Mouse (Mus musculus) liver, embryonic 11.5 days (tissue): ENCODE data around the gene Paox. TPM values are rescaled to one million over a fixed set of nuclear protein-coding genes. Genes with fewer than 3 reads are reported as not detected.

ENCODE experiments used
- ATAC-seq: fragments of 200-750 bp; cut with Nextera tagmentation; replicated peaks from 2 replicates; pipeline ENCODE4 v1.8.0; 2017; ENCODE audit warnings: moderate number of reproducible peaks, mild to moderate bottlenecking, moderate TSS enrichment, moderate library complexity; ENCODE audit not compliant: low FRiP score
- DNase-seq: peaks from one replicate; pipeline ENCODE4 v3.0.0-alpha.2; 2017; ENCODE audit warnings: low spot score
- H3K27ac ChIP-seq: fragments of 300-500 bp; sonication (generic); 2 replicates; pipeline ENCODE4 v1.5.1; 2014; ENCODE audit warnings: mild to moderate bottlenecking, low read depth, low read length, control low read depth
- H3K27me3 ChIP-seq: fragments of 300-500 bp; sonication (generic); replicated peaks from 2 replicates; pipeline ENCODE4 v1.6.1; 2014; ENCODE audit warnings: low read length, mixed read lengths; ENCODE audit not compliant: control insufficient read depth, insufficient read depth
- H3K36me3 ChIP-seq: fragments of 300-500 bp; sonication (generic); 2 replicates; pipeline ENCODE4 v1.6.1; 2014; ENCODE audit warnings: mild to moderate bottlenecking, low read length, moderate library complexity, mixed read lengths; ENCODE audit not compliant: control insufficient read depth, insufficient read depth
- H3K4me1 ChIP-seq: fragments of 300-500 bp; sonication (generic); replicated peaks from 2 replicates; pipeline ENCODE4 v1.6.1; 2014; ENCODE audit warnings: low read length, mixed read lengths; ENCODE audit not compliant: control insufficient read depth, insufficient read depth
- H3K4me2 ChIP-seq: fragments of 300-500 bp; sonication (generic); 2 replicates; pipeline ENCODE4 v1.6.1; 2014; ENCODE audit warnings: mild to moderate bottlenecking, control low read depth, moderate library complexity
- H3K4me3 ChIP-seq: fragments of 300-500 bp; sonication (generic); 2 replicates; pipeline ENCODE4 v1.5.1; 2014; ENCODE audit warnings: low read depth, low read length, control low read depth
- H3K9ac ChIP-seq: fragments of 300-500 bp; sonication (generic); 2 replicates; pipeline ENCODE4 v1.6.1; 2014; ENCODE audit warnings: low read depth, low read length, control low read depth
- H3K9me3 ChIP-seq: fragments of 300-500 bp; sonication (generic); 2 replicates; pipeline ENCODE4 v1.6.1; 2016; ENCODE audit warnings: low read length, inconsistent platforms, mixed read lengths; ENCODE audit not compliant: control insufficient read depth
- WGBS: fragments of 180-500 bp; shearing (Covaris S2); extraction: QIAGEN DNeasy Blood & Tissue Kit; methylation state at CpG from one replicate; pipeline ENCODE4 v1.1.7; 2014; 5-methylcytosine and 5-hydroxymethylcytosine counted together
- polyA plus RNA-seq: library from polyadenylated mRNA; unstranded; fragments of >200 nt; fragmentation: Nextera tagmentation; extraction: Ambion mirVana; gene quantifications from 2 replicates; pipeline ENCODE4 v1.2.1, GENCODE M21; 2014

Paox gene
- polyA plus RNA-seq, 1 experiment from 2014 or later, result 20.7 TPM

GRCm38 (mm10) chr7:140104009-140104408 lies 11.6 kb upstream of the Paox start:
- no peak overlapping the region for H3K9ac ChIP-seq
- no peak overlapping the region for H3K4me2 ChIP-seq
- DNase-seq, result no peak
- WGBS, result 76% methylated on average over 4 of the region's 4 CpGs
- peaks cover 15% of the 10 kb centered on the region for H3K36me3 ChIP-seq
- no peak overlapping the region for H3K27ac ChIP-seq
- no peak overlapping the region for H3K4me3 ChIP-seq
- ATAC-seq, result no peak
- peaks cover 4% of the 10 kb centered on the region for H3K4me1 ChIP-seq
- no peaks in the 10 kb centered on the region for H3K9me3 ChIP-seq
- H3K27me3 ChIP-seq, result no peaks in the 10 kb centered on the region

GRCm38 (mm10) chr7:140111943-140112342 lies 3.7 kb upstream of the Paox start:
- Histone ChIP-seq H3K36me3 (peaks cover 29% of the 10 kb centered on the region), H3K4me3 (no peak overlapping the region), H3K4me1 (no peaks in the 10 kb centered on the region), H3K9ac (no peak overlapping the region), H3K9me3 (no peaks in the 10 kb centered on the region), H3K27me3 (no peaks in the 10 kb centered on the region), H3K27ac (no peak overlapping the region), H3K4me2 (no peak overlapping the region)
- WGBS, result 64% methylated on average over 3 of the region's 3 CpGs
- DNase-seq (no peak), ATAC-seq (no peak)

GRCm38 (mm10) chr7:140116329-140117054 lies 893 bp downstream of the Paox start, which contains the start of gene Echs1:
Gene Echs1 (minus strand): TSS chr7:140116476.
- peak within 1 kb of the TSS; percentile 72 for H3K9ac ChIP-seq
- peak within 1 kb of the TSS; percentile 71 for H3K4me3 ChIP-seq
- peak within 1 kb of the TSS; percentile 89 for H3K4me2 ChIP-seq
- ATAC-seq (peak; percentile 97), DNase-seq (peak; percentile 84)
- no peaks in the 10 kb centered on the region for H3K9me3 ChIP-seq
- peaks cover 6% of the 10 kb centered on the region; the same call in 1 of the 2 replicates for H3K36me3 ChIP-seq
- peak within 1 kb of the TSS; percentile 63; the same call in 1 of the 2 replicates for H3K27ac ChIP-seq
- no peaks in the 10 kb centered on the region for H3K27me3 ChIP-seq
- WGBS, result 5% methylated on average over 28 of the region's 28 CpGs
- no peaks in the 10 kb centered on the region for H3K4me1 ChIP-seq

DNA sequence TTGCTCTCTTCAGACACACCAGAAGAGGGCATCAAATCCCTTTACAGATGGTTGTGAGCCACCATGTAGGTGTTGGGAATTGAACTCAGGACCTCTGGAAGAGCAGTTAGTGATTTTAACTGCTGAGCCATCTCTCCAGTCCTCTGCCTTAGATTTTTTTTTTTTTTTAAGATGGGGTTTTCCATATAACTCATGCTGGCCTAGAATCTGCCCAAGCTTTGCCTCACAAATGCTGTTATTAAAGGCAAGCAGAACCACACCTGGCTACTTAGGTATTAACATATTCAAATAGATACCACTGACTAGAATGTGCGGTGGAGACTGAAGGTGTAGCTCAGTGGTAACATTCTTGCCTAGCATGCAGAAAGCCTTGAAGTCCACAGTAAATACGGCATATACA lies 4.9 kb downstream of the Paox start:
- no peaks in the 10 kb centered on the region for H3K36me3 ChIP-seq
- H3K9ac ChIP-seq, result no peak overlapping the region
- DNase-seq (no peak), ATAC-seq (no peak)
- H3K27ac ChIP-seq, result no peak overlapping the region
- no peak overlapping the region for H3K4me3 ChIP-seq
- WGBS, result 87% methylated on average over 2 of the region's 2 CpGs
- no peak overlapping the region for H3K4me2 ChIP-seq
- no peaks in the 10 kb centered on the region for H3K4me1 ChIP-seq
- H3K9me3 ChIP-seq, result no peaks in the 10 kb centered on the region
- H3K27me3 ChIP-seq, result no peaks in the 10 kb centered on the region

DNA sequence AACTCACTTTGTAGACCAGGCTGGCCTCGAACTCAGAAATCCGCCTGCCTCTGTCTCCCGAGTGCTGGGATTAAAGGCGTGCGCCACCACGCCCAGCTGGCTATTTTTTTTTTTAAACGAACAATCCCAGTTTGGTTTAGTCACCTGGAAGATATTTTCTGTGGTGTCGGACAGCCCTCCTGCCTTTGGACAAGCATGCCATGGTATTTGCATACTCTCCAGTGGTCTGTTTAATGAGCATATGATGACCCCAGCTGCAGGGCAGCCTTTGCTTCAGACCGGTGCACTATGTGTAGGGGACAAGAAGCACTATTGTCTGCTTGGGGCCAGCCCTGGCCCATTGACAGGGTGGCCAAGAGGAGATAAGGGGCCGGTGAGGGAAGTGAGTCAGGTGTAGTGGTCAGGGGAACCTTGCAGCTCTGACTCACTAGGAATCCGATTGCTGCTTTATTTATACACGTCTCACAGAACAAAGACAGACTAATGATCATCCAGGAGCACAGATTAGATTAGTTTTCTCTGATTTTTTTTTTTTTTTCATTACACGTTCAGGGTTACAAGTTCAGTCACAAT lies 5.8 kb downstream of the Paox start:
- DNase-seq (no peak), ATAC-seq (no peak)
- Histone ChIP-seq H3K27me3 (no peaks in the 10 kb centered on the region), H3K27ac (no peak overlapping the region), H3K4me1 (no peaks in the 10 kb centered on the region; the same call in 1 of the 2 replicates), H3K4me3 (no peak overlapping the region), H3K4me2 (no peak overlapping the region), H3K36me3 (no peaks in the 10 kb centered on the region), H3K9ac (no peak overlapping the region), H3K9me3 (no peaks in the 10 kb centered on the region)
- 58% methylated on average over 12 of the region's 13 CpGs for WGBS

DNA sequence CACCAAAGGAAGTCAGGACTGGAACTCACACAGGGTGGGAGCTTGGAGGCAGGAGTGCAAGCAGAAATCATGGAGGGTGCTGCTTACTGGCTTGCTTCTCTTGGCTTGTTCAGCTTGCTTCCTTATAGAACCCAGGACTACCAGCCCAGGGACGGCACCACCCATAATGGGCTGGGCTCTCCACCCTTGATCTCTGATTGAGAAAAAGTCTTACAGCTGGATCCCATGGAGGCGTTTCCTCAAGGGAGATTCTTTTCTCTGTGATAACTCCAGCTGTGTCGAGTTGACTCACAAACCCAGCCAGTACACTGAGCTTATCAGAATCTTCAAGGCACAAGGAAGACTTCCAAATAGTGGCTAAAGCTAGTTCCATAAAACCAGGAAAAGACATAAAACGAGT lies 7.2 kb downstream of the Paox start:
- H3K4me1 ChIP-seq, result peaks cover 3% of the 10 kb centered on the region
- no peaks in the 10 kb centered on the region for H3K27me3 ChIP-seq
- no peaks in the 10 kb centered on the region for H3K36me3 ChIP-seq
- H3K9me3 ChIP-seq, result no peaks in the 10 kb centered on the region
- 23% methylated on average over 4 of the region's 4 CpGs for WGBS
- no peak overlapping the region for H3K4me2 ChIP-seq
- H3K4me3 ChIP-seq, result no peak overlapping the region
- DNase-seq (no peak), ATAC-seq (no peak)
- H3K27ac ChIP-seq, result no peak overlapping the region
- H3K9ac ChIP-seq, result no peak overlapping the region

- no peaks in the 10 kb centered on the region for H3K36me3 ChIP-seq
- no peak overlapping the region for H3K4me3 ChIP-seq
- no peaks in the 10 kb centered on the region for H3K9me3 ChIP-seq
- ATAC-seq, result no peak
- no peak overlapping the region for H3K27ac ChIP-seq
- WGBS, result 76% methylated on average over 1 of the region's 1 CpGs
- DNase-seq, result no peak
- no peaks in the 10 kb centered on the region for H3K27me3 ChIP-seq
- H3K4me2 ChIP-seq, result no peak overlapping the region
- H3K4me1 ChIP-seq, result peaks cover 3% of the 10 kb centered on the region
- H3K9ac ChIP-seq, result no peak overlapping the region
These were observed 8.8 kb downstream of the Paox start for GRCm38 (mm10) chr7:140124382-140124781.

- no peaks in the 10 kb centered on the region for H3K9me3 ChIP-seq
- peak overlapping the region; percentile 88 for H3K9ac ChIP-seq
- 2% methylated on average over 39 of the region's 40 CpGs for WGBS
- 0 out of 2 replicates have a peak overlapping the region, but pooled peaks have one; percentile 43 for H3K27ac ChIP-seq
- H3K4me2 ChIP-seq, result peak overlapping the region; percentile 95
- H3K36me3 ChIP-seq, result no peaks in the 10 kb centered on the region
- H3K27me3 ChIP-seq, result no peaks in the 10 kb centered on the region
- peak overlapping the region; percentile 86 for H3K4me3 ChIP-seq
- DNase-seq (peak; percentile 93), ATAC-seq (peak; percentile 99)
- H3K4me1 ChIP-seq, result peaks cover 3% of the 10 kb centered on the region
These were observed 9.9 kb downstream of the Paox start for GRCm38 (mm10) chr7:140125278-140126021.
